Mouse (Mus musculus) embryonic facial prominence, embryonic 13.5 days (tissue): ENCODE data around the gene Asxl1. TPM values are rescaled to one million over a fixed set of nuclear protein-coding genes. Genes with fewer than 3 reads are reported as not detected.

Experiments used
- ATAC-seq: fragments of 200-750 bp; cut with Nextera tagmentation; 2 replicates; pipeline ENCODE4 v1.8.0; 2017; ENCODE audit warnings: low read depth; ENCODE audit not compliant: insufficient number of reproducible peaks, insufficient read depth, low FRiP score, low TSS enrichment
- H3K27ac ChIP-seq: fragments of 300-500 bp; sonication (generic); 2 replicates; pipeline ENCODE4 v1.5.1; 2015; ENCODE audit warnings: moderate library complexity, mild to moderate bottlenecking, inconsistent platforms
- H3K27me3 ChIP-seq: fragments of 300-500 bp; sonication (generic); 2 replicates; pipeline ENCODE4 v1.6.1; 2015; ENCODE audit warnings: mild to moderate bottlenecking, inconsistent platforms
- H3K36me3 ChIP-seq: fragments of 300-500 bp; sonication (generic); 2 replicates; pipeline ENCODE4 v1.6.1; 2015; ENCODE audit warnings: mild to moderate bottlenecking, inconsistent platforms
- H3K4me1 ChIP-seq: fragments of 300-500 bp; sonication (generic); 2 replicates; pipeline ENCODE4 v1.6.1; 2015; ENCODE audit warnings: inconsistent platforms
- H3K4me2 ChIP-seq: fragments of 300-500 bp; sonication (generic); 2 replicates; pipeline ENCODE4 v1.6.1; 2015; ENCODE audit warnings: moderate library complexity, mild to moderate bottlenecking, inconsistent platforms
- H3K4me3 ChIP-seq: fragments of 300-500 bp; sonication (generic); 2 replicates; pipeline ENCODE4 v1.5.1; 2015; ENCODE audit warnings: mild to moderate bottlenecking, inconsistent platforms
- H3K9ac ChIP-seq: fragments of 300-500 bp; sonication (generic); 2 replicates; pipeline ENCODE4 v1.6.1; 2015; ENCODE audit warnings: mild to moderate bottlenecking, inconsistent platforms
- H3K9me3 ChIP-seq: fragments of 300-500 bp; sonication (generic); 2 replicates; pipeline ENCODE4 v1.6.1; 2016; ENCODE audit warnings: inconsistent platforms
- WGBS: fragments of 180-500 bp; shearing (Covaris S2); methylation state at CpG from one replicate; pipeline ENCODE4 v1.1.7; 2015; ENCODE audit warnings: mixed read lengths; 5-methylcytosine and 5-hydroxymethylcytosine counted together
- polyA plus RNA-seq: library from polyadenylated mRNA; unstranded; fragments of >200 nt; fragmentation: Nextera tagmentation; extraction: Ambion mirVana; gene quantifications from 2 replicates; pipeline ENCODE4 v1.2.1, GENCODE M21; 2015

Asxl1 gene
- polyA plus RNA-seq, 1 experiment from 2014 or later, result 14.5 TPM

DNA sequence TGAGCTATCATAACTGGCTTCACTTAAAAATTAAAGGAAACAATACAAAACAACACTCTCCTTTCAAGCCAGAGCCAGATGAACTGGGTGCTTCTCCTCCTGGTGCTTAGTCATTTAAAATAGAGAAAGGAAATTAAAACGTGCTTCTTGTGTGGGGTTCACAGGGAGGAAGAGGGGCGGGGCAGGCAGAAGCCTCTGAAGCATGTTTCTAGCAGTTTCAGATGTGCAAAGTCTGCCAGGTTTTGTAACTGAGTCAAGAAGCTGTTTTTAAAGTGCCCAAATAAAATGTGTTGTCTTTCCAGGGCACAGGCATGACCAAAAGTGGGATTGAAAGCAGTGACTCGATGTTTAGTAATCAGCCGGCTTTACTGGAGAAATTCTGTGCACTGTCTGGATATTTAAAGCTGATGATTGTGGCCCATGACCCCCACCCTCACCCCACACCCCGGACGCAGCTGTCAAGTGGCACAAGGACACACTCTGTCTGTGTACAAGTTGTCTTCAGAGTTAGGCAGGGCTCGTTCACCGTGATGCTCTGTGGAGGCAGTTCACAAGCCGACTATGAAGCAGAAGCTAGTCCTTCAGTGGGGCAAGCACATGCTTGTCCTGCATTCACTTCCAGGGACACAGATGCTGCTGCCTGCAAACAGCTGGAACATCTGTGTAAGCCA lies 19.8 kb upstream of the Asxl1 start:
- Histone ChIP-seq H3K36me3 (peaks cover 66% of the 10 kb centered on the region), H3K27me3 (no peaks in the 10 kb centered on the region), H3K9ac (no peak overlapping the region), H3K4me2 (no peak overlapping the region), H3K4me1 (no peaks in the 10 kb centered on the region), H3K27ac (no peak overlapping the region), H3K4me3 (no peak overlapping the region), H3K9me3 (no peaks in the 10 kb centered on the region)
- 79% methylated on average over 9 of the region's 9 CpGs for WGBS
- no peak for ATAC-seq

DNA sequence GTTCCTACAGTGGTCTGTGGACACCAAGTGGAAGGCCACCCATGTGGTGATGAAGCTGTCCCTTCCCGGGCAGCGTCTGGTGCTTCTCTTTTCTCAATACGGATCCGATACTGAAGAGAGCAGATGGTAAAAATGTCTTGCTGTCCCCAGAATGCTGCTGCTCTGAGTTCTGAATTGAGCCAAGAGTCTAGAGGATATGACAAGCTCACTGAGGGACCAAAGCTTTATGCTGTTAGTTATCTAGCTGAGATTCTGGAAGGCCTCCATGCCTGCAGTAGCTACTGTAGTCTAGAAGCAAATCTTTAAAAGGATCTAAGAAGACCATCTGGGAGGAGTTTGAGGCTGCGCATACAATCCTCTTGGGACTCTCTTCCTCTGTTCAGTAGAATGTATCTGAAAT lies 13.4 kb upstream of the Asxl1 start:
- no peaks in the 10 kb centered on the region for H3K9me3 ChIP-seq
- H3K27me3 ChIP-seq, result no peaks in the 10 kb centered on the region
- no peak overlapping the region for H3K4me3 ChIP-seq
- no peaks in the 10 kb centered on the region for H3K4me1 ChIP-seq
- no peak overlapping the region for H3K9ac ChIP-seq
- WGBS, result 93% methylated on average over 5 of the region's 5 CpGs
- H3K27ac ChIP-seq, result no peak overlapping the region
- ATAC-seq, result no peak
- no peak overlapping the region for H3K4me2 ChIP-seq
- peaks cover 45% of the 10 kb centered on the region for H3K36me3 ChIP-seq

DNA sequence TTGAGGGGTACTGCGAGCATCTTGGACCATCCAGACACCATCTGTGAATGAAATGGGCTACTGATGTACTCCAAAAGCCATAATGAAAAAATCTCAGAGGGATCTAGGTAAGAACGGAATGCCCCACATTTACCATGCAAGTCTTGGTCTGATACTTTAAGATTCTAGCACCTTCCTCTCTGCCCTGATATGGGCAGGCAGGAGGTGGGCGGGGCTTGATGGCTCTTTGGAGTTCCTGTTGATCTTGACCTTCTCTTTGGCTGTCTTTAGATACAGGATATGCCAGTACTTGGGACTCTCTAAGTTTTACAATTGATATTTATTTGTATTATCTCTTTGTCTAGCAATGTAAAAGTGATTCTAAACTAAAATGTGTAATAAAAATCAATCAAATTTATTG lies 12.6 kb upstream of the Asxl1 start:
- no peak for ATAC-seq
- Histone ChIP-seq H3K9ac (no peak overlapping the region), H3K27ac (no peak overlapping the region), H3K36me3 (peaks cover 45% of the 10 kb centered on the region), H3K9me3 (no peaks in the 10 kb centered on the region), H3K4me2 (no peak overlapping the region), H3K27me3 (no peaks in the 10 kb centered on the region), H3K4me3 (no peak overlapping the region), H3K4me1 (peaks cover 4% of the 10 kb centered on the region; the same call in 1 of the 2 replicates)
- 94% methylated on average over 3 of the region's 3 CpGs for WGBS

DNA sequence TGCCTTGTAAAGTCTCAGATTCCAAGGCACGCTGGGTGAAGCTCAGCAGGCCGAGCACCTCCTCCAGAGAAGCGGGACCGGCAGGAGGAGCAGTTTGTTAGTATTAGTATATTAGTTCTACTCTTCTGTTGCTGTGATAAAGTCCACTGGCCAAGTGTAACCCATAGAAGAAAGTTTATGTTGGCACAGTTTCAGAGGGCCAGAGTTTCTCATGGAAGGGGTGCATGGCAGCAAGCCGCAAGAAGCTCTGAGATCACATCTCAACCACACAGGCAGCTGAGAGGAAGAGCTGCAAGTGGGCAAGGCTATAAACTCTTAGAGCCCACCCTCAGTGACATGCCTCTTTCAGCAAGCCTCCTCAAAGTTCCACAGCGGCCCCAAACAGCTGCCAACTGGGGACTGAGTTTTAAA lies 11.8 kb upstream of the Asxl1 start:
- Histone ChIP-seq H3K4me3 (no peak overlapping the region), H3K9ac (no peak overlapping the region), H3K4me2 (no peak overlapping the region), H3K27ac (no peak overlapping the region), H3K4me1 (peaks cover 4% of the 10 kb centered on the region; the same call in 1 of the 2 replicates), H3K36me3 (peaks cover 39% of the 10 kb centered on the region), H3K27me3 (no peaks in the 10 kb centered on the region), H3K9me3 (no peaks in the 10 kb centered on the region)
- 84% methylated on average over 6 of the region's 6 CpGs for WGBS
- ATAC-seq, result no peak

DNA sequence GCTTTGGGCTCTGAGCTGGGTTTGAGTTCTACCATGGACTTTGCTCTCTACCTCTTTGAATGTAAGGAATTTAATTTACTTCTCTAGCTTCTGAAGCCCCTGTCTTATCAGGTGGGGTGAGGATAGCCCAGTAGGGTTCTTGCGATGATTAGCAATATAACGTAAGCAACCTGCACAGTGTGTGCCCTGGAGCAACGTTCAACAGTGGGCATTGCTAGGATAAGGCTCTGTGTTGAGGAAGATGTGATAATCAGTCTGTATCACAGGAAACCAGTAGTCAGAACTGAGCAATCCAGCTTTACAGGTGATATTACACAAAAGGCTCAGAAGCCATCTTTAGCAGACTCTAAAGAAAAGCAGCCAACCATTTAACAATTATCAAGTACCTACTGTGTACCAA lies 11.3 kb upstream of the Asxl1 start:
- Histone ChIP-seq H3K36me3 (peaks cover 37% of the 10 kb centered on the region), H3K4me1 (peaks cover 4% of the 10 kb centered on the region; the same call in 1 of the 2 replicates), H3K27ac (no peak overlapping the region), H3K4me3 (no peak overlapping the region), H3K9ac (no peak overlapping the region), H3K9me3 (no peaks in the 10 kb centered on the region), H3K27me3 (no peaks in the 10 kb centered on the region), H3K4me2 (no peak overlapping the region)
- ATAC-seq, result no peak
- 83% methylated on average over 3 of the region's 3 CpGs for WGBS

DNA sequence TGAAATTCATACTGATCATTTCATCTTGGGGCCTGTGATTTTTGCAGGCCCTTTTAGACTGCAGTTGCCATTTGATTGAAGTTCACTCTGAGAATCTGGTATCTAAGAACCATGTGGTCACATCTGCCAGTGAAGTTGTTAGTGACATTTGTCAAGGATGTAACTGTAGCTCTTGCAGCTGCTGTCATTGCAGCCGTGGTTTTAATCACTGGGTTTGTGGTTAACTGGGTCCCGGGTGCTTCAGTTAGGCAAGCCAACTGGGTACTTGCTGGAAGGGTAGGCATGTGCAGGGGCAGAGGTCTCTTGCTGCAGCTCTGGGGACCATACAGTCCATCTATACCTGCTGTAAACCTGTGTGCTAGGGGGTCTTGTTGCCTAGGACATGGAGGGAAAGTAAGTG lies 9.5 kb upstream of the Asxl1 start:
- Histone ChIP-seq H3K36me3 (peaks cover 19% of the 10 kb centered on the region), H3K4me3 (no peak overlapping the region), H3K4me1 (peaks cover 4% of the 10 kb centered on the region; the same call in 1 of the 2 replicates), H3K9me3 (no peaks in the 10 kb centered on the region), H3K4me2 (no peak overlapping the region), H3K9ac (no peak overlapping the region), H3K27me3 (no peaks in the 10 kb centered on the region), H3K27ac (no peak overlapping the region)
- ATAC-seq, result no peak
- WGBS, result 32% methylated on average over 2 of the region's 2 CpGs

DNA sequence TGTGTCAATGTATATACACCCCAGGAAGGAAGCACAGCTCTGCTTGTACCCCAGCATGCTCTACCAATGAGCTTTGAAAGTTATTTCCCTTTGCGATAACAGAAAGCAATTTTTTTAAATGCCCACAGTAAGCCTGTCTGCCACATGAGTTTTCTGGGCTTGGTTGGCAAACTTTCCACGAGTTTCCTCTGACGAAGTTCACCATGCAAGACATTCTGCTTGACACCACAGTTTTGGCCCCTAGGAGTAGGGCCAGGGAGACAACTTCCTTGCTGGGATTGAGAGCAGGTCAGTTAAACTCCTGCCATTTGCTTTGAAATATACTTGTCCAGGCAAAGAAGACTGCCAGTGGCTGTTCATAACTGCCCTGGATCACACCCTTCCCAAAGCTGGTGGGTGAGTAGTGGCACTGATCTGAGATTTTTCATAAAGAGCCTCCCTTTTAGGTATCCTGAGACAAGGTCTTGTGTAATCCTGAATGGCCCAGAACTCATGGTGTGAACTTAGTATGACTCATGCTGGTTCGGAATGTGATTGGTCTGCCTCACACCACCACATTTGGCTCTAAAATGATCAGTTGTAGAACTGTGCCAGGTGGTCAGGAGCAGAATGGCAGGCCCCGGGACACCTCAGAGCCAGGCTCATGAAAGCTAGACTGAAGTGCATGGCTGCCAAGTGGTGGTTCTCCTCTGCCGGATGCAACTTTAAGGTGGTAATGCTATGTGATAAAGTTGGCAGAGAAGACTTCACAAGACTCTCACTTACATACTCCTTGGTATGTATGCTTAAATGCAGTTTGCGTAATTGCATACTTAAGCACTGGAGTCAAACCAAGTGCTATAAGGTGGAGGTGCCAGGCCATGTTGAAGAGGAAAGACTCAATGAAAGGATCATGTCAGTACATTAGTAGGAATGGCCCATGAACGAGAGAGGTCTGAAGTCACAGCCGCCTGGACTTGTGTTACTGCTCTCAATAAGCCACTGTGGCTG lies 7.0 kb upstream of the Asxl1 start:
- no peak for ATAC-seq
- WGBS, result 90% methylated on average over 9 of the region's 9 CpGs
- H3K9me3 ChIP-seq, result no peaks in the 10 kb centered on the region
- no peak overlapping the region for H3K4me2 ChIP-seq
- peaks cover 12% of the 10 kb centered on the region for H3K36me3 ChIP-seq
- H3K27ac ChIP-seq, result no peak overlapping the region
- no peak overlapping the region for H3K4me3 ChIP-seq
- H3K4me1 ChIP-seq, result peaks cover 4% of the 10 kb centered on the region; the same call in 1 of the 2 replicates
- no peak overlapping the region for H3K9ac ChIP-seq
- H3K27me3 ChIP-seq, result no peaks in the 10 kb centered on the region

DNA sequence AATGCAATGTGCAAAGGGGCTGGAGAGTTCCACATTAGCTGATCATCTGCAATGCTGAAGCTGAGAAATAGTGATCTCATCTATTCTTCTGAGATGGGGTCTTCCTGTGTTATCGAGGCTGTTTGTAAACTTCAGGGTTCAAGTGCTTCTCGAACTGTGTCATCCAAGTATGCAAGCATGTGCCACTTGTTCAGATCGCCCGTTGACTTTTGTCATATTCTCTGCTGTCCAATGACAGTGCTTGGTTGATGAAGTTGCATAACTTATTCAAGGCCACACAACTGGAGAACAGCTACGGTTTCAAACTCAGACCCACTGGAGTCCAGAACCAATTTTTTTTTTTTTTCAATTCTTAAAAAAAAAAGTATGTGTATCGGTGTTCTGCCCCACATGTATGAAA lies 3.5 kb upstream of the Asxl1 start:
- Histone ChIP-seq H3K9ac (no peak overlapping the region), H3K4me3 (no peak overlapping the region), H3K27me3 (no peaks in the 10 kb centered on the region), H3K27ac (no peak overlapping the region), H3K36me3 (peaks cover 12% of the 10 kb centered on the region), H3K4me2 (no peak overlapping the region), H3K9me3 (no peaks in the 10 kb centered on the region), H3K4me1 (peaks cover 11% of the 10 kb centered on the region)
- no peak for ATAC-seq
- 94% methylated on average over 6 of the region's 6 CpGs for WGBS

DNA sequence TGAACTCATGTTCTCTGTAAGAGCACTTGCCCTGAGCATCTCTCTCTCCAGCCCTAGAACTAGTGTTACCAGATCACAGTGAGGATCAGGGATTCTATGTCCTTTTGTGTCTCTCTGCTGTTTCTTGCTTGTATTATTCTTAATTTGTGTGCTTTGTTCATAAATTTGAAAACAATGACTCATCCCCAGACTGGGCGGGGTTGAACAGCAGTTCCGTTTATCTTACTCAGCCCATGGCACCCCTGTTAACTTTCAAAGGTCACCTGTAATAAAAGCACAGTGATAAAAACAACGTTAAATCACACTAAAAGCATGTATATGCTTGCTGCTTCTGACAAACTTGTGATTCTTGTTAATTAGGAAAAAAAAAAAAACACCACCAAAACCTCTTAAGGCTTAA lies 3.0 kb upstream of the Asxl1 start:
- H3K9me3 ChIP-seq, result no peaks in the 10 kb centered on the region
- no peaks in the 10 kb centered on the region for H3K27me3 ChIP-seq
- H3K4me2 ChIP-seq, result no peak overlapping the region
- peaks cover 10% of the 10 kb centered on the region for H3K4me1 ChIP-seq
- 84% methylated on average over 3 of the region's 3 CpGs for WGBS
- no peak overlapping the region for H3K9ac ChIP-seq
- no peak overlapping the region for H3K27ac ChIP-seq
- ATAC-seq, result no peak
- no peak overlapping the region for H3K4me3 ChIP-seq
- peaks cover 12% of the 10 kb centered on the region for H3K36me3 ChIP-seq

DNA sequence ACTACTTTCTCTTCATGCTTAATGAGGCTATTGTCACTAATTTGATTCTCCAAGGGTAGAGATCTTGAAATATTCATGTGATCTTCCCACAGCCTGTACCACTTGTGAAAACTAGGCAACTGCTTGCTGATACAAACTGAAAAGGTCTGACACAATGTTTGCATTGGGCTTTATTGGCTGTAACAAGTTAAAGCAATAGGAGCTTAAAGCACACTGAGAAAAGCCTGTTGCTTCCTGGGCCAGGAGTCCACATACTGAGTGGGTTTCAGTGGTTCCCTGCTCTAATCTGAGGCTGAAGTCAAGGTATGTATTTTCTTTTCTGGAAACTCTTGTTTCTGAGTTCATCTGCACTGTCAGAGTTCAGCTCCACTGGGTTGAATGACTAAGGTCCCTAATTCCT lies 2.4 kb upstream of the Asxl1 start:
- Histone ChIP-seq H3K27me3 (no peaks in the 10 kb centered on the region), H3K9me3 (no peaks in the 10 kb centered on the region), H3K36me3 (peaks cover 12% of the 10 kb centered on the region), H3K9ac (no peak overlapping the region), H3K4me3 (no peak overlapping the region), H3K4me1 (peaks cover 9% of the 10 kb centered on the region), H3K4me2 (no peak overlapping the region), H3K27ac (no peak overlapping the region)
- ATAC-seq, result no peak

DNA sequence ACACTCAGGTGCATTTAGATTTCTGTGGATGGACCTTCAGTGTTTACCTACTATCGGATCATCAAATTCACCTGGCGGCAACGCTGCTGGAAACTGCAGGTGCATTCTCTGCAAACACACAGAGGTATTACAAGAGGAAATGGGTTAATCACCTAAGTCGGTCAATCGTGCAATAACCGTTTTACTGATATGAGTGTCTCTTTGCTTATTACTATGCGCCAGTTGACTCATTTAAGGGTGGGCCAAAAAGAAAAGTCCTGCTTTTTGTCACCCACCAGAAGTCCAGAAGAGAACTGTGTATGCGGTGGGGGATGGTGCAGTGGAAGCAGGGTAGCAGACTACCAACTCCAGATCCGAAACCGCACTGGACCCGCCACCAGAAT lies 567 bp upstream of the Asxl1 start:
- peaks cover 12% of the 10 kb centered on the region for H3K36me3 ChIP-seq
- H3K4me2 ChIP-seq, result peak overlapping the region; percentile 63
- no peak for ATAC-seq
- peaks cover 24% of the 10 kb centered on the region for H3K4me1 ChIP-seq
- no peaks in the 10 kb centered on the region for H3K9me3 ChIP-seq
- H3K27me3 ChIP-seq, result no peaks in the 10 kb centered on the region
- H3K9ac ChIP-seq, result peak overlapping the region; percentile 79
- peak overlapping the region; percentile 85 for H3K4me3 ChIP-seq
- 7% methylated on average over 11 of the region's 11 CpGs for WGBS
- H3K27ac ChIP-seq, result peak overlapping the region; percentile 69
